Mouse (Mus musculus) retina, postnatal 7 days (tissue): ENCODE measurements at regions not wholly inside any gene's neighbourhood (a gene's known extent, or its start where the extent isn't known, plus 50 kb on each side); places are given as distances from the start of the nearest gene placed in this dataset.

Source experiments
- DNase-seq: peaks from one replicate; pipeline ENCODE4 v3.0.0-alpha.2; 2012; ENCODE audit warnings: low read depth, low spot score

DNA sequence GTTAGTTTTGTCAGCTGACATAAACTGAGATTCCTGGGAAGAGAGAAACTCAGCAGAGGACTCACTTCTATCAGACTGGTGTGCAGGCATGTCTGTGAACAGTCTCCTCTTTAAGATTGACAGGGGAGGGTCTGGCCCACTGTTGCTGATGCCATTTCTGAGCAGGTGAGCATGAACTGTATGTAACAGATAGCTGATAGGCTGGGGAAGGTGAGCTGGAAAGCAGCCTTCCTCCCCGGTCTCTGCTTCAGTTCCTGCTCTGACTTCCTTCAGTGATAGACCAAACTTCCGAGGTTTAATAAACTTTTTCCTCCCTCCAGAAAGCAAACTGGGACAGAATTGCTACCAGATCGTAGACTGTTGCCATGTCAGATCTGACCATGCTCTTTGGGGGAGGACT is 430.9 kb upstream of the Camk1g start:
- DNase-seq = no peak

DNA sequence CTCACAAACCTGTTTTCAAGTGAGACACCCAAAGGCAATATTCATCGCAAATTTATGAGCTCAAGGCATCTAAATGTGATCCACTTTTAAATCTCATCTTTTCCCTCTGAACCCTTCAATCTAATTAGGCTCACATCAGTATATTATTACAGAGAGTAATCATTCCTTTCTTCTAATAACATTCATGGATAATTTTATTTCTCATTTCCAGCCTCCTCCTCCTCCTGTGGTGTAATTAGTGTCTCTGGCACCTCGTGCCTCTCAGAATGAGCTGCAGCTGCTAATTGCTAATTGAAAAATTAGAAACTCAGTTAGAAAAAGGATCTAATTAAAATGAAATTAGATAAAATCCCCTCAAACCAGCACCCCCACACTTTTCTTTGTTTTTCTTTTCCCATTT is 420.5 kb upstream of the Camk1g start:
- no peak for DNase-seq

DNA sequence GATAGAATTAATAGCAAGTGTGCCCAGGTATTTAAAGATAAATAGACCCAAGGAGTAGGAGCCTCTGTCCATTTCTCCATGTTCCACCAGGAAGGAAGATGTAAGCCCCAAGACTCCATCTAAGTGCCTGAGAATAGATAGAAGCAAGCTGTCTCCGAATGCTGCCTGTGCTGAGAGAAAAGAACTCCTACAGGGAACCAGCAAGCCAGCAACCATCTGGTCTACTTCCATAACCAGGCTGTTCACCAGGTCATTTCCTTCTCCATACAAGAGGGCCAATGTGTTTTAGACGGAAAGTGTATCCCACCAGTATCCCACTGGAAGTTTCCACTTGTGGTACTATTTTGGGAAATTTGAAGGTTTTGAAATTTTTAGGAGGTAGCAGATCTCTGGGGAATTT is 418.4 kb upstream of the Camk1g start:
- no peak for DNase-seq

DNA sequence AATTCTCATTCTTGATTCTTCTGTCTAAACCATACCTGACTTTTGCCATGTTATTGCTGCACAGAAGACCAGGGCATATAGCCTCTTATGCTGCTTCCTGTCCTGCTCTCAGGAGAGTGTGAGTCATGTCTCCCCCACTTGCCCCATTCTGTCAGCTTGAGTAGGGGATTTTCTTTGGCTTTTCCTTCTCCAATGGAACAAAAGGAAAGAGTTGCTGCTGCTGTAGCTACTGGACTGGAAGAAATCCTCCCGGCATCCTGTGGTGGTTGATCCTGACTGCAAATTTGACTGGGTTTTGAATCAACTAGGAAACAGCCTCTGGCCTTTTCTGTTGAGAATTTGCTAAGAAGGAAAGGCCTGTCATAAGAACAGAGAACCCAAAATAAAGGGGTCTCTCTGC is 417.3 kb upstream of the Camk1g start:
- DNase-seq = no peak

- DNase-seq = no peak
Measured at GRCm38 (mm10) chr1:193784966-193785365, 414.9 kb upstream of the Camk1g start.

DNA sequence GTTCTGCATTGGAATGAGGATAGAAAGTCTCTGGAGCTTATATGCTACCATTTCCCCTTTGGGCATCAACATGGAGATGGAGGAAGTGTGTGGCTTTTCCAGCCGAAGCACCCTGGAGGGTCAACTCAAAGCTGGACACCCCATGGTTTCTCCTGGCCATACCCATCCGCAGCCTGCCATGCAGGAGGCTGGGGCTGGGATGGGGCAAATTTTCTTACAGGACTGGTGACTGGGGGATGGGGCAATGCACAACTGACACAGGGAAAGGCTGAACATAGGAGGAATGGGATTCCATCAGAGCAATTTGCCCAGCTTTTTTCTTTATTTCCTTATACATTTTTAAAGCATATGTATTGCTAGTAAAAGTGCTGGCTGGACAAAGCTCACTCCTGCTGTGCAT is 414.4 kb upstream of the Camk1g start:
- no peak for DNase-seq

GRCm38 (mm10) chr1:193778181-193778580 is 408.1 kb upstream of the Camk1g start:
- DNase-seq = no peak

DNA sequence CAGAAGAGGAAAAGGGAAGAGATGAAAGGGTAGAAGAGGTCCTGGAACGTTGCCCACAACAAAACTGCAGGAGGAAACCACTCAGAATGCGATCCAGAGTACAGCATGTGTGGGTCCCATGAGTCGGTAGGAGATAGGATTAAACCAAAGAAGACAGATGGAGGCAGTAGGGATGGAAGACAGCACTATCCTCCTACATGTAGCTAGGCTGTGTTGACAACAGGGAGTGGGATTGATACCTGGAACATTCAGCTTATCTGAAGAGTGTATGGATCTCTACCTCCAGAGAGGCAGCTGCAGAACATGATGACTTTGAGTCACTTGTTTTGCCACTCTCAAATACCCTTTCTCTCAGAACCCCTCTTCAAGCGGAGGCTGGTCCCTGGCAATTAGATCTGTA is 399.4 kb upstream of the Camk1g start:
- DNase-seq = no peak

DNA sequence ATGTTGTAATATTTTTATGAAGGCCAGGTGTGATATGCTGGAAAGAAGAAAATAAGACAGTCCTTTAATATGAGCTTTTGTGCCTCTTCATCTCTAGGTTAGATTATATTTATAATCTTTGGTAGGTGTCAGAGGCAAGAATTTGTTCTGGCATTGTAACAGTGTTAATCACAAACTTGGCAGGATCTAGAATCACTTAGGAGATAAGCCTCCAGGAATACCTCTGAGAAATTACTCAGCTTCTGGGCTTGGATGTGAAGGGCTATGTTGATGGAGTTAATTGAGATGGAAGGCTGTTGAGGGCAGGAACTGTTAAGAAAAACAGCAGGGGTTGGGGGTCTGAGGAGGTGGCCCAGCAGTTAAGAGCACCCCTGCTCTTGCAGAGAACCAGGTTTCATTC is 394.0 kb upstream of the Camk1g start:
- no peak for DNase-seq

GRCm38 (mm10) chr1:193751819-193752251 is 381.7 kb upstream of the Camk1g start:
- no peak for DNase-seq

GRCm38 (mm10) chr1:193750929-193751328 is 380.8 kb upstream of the Camk1g start:
- DNase-seq = no peak

DNA sequence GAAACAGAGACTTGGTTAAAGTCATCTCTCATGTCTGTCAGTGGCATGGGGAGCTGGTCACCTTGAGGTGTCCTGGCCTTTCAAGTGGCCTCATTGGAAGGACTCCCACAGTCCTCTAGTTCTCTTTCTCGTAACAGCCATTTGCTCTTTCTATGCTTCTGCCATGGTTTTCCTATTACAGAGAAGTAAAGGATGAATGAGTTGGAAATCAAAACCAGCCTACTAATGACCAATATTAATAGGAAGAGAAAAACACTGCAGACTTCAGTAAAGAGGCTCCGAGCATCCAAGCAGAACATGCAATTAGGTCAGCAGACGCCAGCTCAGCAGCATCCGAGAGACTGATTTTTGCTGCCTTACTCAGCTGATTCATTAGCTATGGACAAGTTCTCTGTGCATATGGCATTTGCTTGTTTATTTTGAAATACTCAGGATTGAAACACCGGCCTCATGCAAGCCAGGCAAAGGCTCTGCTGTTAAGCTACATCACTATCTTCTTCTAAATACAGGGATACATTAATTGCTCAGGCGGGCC is 377.4 kb upstream of the Camk1g start:
- no peak for DNase-seq

GRCm38 (mm10) chr1:193742688-193743087 is 372.6 kb upstream of the Camk1g start:
- DNase-seq = no peak

DNA sequence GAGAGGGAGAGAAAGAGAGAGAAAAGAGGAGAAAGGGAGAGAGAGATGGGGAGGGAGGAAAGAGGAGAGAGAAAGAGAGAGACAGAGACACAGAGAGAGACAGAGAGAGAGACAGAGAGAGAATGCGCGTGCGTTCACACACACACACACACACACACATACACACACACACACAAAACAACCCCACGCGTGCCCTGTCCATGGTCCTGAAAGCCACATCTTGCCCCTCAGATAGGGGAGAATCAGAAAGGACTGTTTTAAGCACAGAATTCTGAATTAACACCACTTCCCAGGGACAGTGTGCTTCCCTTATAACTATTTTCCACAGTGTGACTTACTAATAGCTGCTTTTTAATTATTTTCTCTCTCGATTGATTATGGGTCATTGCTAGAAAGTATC is 368.7 kb upstream of the Camk1g start:
- no peak for DNase-seq

GRCm38 (mm10) chr1:193735949-193736518 is 365.9 kb upstream of the Camk1g start:
- DNase-seq = no peak

GRCm38 (mm10) chr1:193734014-193734763 is 364.1 kb upstream of the Camk1g start:
- no peak for DNase-seq

DNA sequence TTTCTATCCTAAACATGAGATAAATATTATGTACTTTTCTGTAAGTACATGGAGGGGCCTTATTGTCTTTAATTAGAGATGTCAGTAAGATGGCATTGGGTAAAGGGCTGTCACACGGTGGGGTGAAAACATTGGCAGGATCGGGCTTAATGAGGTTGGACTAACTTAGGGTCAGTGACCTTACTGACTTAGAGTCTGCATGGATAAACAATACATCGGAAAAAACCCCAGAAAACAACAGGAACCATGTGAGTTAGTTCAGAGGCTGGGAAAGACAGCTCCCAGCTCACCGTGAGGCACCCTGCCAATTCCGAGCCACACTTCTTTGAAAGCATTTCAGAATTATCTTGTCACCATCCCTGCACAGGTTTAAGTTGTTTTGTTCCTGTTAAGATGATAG is 363.3 kb upstream of the Camk1g start:
- DNase-seq = no peak

GRCm38 (mm10) chr1:193732113-193732512 is 362.0 kb upstream of the Camk1g start:
- no peak for DNase-seq

GRCm38 (mm10) chr1:193721850-193722249 is 351.8 kb upstream of the Camk1g start:
- DNase-seq = no peak

GRCm38 (mm10) chr1:193720420-193720851 is 350.3 kb upstream of the Camk1g start:
- no peak for DNase-seq

- no peak for DNase-seq
Measured at GRCm38 (mm10) chr1:193715328-193715727, 345.2 kb upstream of the Camk1g start.

- no peak for DNase-seq
Measured at GRCm38 (mm10) chr1:193714631-193715030, 344.5 kb upstream of the Camk1g start.

- DNase-seq = no peak
Measured at GRCm38 (mm10) chr1:193705205-193705604, 335.1 kb upstream of the Camk1g start.
